Mouse (Mus musculus): ENCODE results near the gene Tnni3.

Tnni3 gene

DNA sequence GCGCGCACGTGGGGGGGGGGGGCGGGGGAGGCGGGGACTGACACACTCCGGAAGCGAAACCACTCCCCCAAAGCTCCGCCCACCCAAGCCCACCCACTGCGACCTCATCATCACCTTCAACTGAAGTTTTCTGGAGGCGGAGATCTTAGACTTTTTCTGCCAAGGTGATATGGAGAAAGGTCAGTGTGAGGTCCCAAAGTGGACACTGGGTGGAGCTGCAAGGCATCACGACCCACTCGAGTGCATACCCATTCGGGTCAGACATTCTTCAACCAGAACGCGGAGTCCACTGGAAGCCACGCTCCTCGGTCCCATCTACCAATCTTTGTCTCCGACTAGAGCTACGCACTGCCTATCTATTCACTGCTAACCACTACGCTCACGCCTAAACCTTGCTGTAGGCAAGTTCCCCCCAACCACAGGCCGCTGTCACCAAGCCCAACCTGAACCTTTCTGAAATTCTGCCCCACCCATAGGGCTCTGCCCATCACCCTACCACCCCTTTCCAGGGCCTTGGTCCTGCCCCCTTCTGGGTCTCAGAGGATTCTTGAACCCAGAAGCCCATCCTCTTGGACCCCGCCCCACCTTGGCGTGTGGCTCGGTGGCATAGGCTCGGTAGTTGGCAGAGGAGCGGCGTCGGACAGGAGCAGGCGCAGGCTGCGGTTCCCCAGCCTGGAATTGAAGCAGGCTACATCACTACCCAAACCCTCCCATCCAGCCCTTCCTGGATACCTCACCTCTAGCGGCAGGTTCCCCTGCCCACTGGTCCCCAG, 2.6 kb downstream of the Tnni3 start:
- DNase-seq (ENCODE audit: low read depth in 2 of 2, low spot score in 2 of 2) = no peak

GRCm38 (mm10) chr7:4518487-4518886, 5.5 kb downstream of the Tnni3 start:
- DNase-seq (ENCODE audit: low read depth in 2 of 2, low spot score in 2 of 2) = no peak

GRCm38 (mm10) chr7:4516332-4517050, 7.5 kb downstream of the Tnni3 start, which contains the start of gene Tnnt1:
Gene Tnnt1, minus strand, starts transcription at chr7:4516382.
- no peak for DNase-seq (ENCODE audit: low read depth in 2 of 2, low spot score in 2 of 2)

DNA sequence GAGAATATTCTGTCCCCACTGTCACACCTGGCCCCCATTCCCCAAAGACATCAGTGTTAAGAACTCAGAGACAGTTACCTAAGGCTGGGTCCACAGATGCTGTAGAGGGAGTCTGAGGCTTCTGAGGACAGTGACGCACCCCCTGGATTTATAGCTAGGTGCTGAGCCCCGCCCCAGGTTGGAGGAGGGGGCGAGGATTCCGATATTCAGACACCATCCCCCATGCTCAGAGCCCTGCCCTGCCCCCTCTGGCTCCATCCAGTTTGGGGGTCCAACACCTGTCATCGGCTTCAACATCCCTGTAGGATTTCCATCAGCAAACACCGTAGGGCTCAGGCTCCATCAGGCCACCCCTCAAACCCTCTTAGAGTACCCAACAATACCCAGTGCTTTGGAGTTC, 8.2 kb downstream of the Tnni3 start:
- no peak for DNase-seq (ENCODE audit: low read depth in 2 of 2, low spot score in 2 of 2)

DNA sequence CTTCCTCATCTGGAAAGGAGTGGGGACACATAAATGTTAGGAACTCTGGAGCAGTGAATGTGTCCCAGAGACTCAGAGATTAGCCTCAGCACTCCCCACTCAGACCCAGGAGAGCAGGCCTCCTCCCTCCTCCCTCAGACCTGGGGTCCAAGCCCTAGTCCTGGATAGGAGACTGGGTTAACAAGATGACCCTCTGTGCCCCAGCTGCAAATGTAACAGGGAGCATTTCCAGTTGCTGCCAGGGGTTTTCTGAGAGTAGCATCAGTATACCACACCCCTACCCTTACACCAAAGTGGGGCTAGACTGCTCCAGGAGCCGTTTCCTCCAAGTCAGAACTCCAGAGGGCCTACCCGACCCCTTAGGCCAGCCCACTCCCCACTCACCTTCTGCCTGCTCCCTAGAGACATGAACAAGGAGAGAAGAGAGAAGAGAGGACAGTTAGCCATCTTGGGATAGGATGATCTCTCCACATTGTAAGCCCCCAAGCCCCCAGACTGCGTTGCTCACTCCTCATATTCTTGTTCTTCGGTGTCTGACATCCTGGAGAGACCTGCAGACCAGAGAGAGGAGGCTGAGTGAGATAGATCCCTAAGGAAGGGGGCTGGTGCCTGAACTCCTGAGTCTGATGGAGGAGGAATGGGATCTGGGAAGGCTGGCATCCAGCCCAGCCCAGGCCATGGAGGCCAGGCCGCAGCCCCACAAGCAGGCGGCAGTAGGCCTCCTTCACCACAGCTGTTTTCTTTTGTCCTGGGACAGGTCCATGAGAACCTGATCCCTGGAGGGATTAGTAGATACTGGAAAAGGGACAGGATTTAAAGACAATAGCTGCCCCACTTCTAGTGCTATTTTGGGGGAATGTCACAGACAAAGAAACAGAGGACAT, 10.0 kb downstream of the Tnni3 start:
- DNase-seq (ENCODE audit: low read depth in 2 of 2, low spot score in 2 of 2) = no peak

DNA sequence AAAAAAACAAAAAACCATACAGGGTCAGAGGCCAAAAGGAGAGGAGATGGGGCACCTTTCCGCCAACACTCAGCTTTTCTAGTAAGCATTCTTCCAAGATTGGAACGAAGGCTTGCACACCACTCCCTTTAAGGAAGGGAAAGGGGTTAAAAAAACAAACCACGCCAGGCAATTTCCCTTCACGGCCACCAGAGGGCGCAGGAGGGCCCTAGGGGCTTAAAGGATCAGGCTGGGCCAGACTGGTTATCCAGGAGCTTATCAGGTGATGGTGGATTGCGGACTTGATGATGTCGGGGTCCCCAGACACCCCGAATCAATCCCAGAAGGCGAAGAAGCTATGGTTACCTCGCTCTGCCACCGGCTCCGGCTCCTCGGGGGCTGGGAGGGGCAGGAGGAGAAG, 10.8 kb downstream of the Tnni3 start:
- DNase-seq (ENCODE audit: low read depth in 2 of 2, low spot score in 2 of 2) = peak; percentile 34 to 42

GRCm38 (mm10) chr7:4511489-4512224, 12.4 kb downstream of the Tnni3 start:
- no peak for DNase-seq (ENCODE audit: low read depth in 2 of 2, low spot score in 2 of 2)

- peak; percentile 55 to 73 for DNase-seq (ENCODE audit: low read depth in 2 of 2, low spot score in 2 of 2)
Measured at GRCm38 (mm10) chr7:4509863-4510608, 14.0 kb downstream of the Tnni3 start.

DNA sequence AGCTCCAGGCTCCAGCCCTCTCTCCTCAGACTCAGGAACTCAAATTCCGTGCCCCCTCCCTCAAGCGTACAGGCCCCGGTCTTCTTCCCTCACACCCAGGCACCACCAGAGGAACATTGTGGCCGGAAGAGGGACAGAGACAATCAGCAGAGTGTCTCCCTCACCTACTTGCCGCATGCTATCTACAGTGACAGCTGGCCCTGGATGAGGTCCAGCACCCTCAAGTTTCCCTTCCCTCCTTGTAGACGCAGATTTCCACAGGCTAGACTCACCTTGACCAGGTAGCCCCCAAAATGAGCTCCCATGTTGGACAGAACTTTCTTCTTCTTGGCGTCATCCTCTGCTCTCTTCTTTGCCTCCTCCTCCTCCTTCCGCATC, 15.3 kb downstream of the Tnni3 start:
- DNase-seq (ENCODE audit: low read depth in 2 of 2, low spot score in 2 of 2) = no peak

GRCm38 (mm10) chr7:4508062-4508738, 15.8 kb downstream of the Tnni3 start:
- no peak for DNase-seq (ENCODE audit: low read depth in 2 of 2, low spot score in 2 of 2)

DNA sequence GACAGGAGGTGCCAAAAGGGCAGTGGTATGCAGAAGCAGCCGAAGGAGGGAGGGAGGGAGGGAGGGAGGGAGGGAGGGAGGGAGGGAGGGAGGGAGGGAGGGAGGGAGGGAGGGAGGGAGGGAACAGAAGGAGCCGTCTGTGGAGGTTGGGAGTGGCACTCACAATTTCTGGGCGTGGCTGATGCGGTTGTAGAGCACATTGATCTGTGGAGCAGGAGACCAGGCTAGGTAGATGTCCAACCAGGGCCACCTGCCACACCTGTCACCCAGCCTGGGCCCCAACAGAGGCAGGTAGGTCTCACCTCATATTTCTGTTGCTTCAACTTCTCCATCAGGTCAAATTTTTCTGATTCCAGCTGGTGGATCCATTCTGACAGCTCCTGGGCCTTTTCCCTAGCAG, 16.8 kb downstream of the Tnni3 start:
- DNase-seq (ENCODE audit: low read depth in 2 of 2, low spot score in 2 of 2) = no peak

DNA sequence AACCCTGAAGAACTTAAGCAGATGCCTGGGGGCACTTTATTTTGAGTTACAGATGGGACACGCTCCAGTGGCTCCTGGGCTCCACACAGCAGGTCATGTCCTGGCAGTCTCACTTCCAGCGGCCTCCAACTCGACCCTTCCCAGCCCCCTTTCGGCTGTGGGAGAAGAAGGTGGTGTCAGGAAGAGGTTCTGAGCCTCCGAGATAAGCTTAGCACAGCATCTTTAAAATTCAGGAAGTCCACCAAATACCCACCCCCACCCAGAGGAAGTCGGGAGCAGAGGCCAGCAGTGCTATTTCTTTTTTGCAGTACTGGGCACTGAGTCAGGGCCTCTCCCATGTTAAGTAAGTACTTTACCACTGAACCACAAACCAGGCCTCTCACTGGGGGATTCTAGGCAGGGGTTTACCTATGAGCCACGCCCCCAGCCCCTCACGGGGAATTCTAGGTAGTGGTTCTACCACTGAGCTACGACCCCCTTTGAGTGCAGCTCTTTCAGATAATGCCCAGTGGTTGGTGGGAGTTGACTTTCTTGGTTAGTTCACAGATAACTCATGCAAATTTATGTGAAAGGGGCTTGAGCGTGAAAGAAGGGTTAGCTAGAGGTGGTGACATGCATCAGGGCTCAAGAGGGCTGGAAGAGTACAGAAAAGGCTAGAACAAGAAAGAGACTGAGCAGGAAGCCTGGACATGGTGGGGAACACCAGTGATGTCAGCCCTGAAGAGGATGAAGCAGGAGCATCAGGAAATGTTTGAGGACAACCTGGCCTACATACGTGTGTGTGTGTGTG, 19.2 kb downstream of the Tnni3 start:
- DNase-seq (ENCODE audit: low read depth in 2 of 2, low spot score in 2 of 2) = no peak

DNA sequence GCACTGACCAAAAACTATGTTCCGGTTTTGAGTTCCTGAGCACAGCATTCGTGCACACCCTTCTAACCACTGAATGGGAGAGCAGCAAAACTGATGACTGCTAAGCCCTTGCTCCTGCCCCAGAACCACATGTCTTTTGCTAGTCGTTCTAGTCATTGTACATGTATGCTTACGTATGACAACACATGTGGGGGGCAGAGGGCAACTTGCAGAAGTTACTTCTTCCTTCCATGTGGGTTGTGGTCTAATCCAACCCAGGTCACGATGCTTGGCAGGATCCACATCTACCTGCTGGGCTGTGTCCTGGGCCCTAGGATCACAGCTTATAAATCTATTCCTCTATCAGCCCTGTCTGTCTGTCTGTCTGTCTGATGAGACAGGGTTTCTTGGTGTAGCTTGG, 20.2 kb downstream of the Tnni3 start:
- no peak for DNase-seq (ENCODE audit: low read depth in 2 of 2, low spot score in 2 of 2)

DNA sequence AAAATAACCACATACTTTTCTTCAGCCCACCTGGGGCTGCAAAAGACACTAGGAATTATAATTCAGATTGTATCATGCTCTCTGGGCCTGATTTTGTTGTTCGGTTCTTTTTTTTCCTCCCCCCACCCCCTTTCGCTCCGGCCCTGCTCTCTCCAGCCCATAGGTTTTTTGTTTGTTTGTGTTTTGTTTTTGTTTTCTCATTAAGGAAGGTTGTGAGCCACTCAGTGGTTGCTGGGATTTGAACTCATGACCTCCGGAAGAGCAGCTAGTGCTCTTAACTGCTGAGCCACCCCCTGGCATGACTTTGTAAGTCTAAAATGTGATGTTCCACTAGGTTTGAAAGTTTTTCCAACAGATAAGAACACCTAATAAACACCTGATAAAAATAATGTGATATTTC, 20.9 kb downstream of the Tnni3 start:
- no peak for DNase-seq (ENCODE audit: low read depth in 2 of 2, low spot score in 2 of 2)

DNA sequence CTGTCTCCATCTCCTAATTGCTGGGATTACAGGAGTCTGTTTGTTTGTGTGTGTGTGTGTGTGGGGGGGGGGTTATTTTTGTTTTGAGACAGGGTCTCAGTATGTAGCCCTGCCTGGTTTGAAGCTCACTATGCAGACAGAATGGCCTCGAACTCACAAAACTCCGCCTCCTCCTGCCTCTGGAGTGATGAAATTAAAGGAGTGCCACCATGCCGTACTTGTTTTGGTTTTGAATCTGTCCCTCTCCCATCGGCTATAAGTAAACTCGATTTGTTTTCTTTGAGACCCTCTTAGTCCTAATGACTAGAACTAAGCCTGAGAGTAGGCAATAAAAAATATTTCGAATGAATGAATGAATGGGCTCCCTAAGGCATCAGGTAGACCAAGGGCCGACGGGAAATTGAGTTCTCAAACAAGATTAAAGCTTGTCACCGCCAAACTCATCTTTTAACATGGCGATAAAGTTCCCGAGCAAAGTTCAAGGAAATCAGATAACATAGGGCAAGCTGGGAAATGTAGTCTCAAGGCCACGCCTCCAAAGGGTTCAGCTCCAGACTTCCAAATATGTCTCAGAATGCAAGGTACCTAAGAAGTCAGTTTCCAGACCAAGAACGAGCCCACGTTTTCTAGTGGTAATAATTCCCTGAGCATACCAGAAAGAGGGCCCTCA, 21.5 kb downstream of the Tnni3 start:
- no peak for DNase-seq (ENCODE audit: low read depth in 2 of 2, low spot score in 2 of 2)

DNA sequence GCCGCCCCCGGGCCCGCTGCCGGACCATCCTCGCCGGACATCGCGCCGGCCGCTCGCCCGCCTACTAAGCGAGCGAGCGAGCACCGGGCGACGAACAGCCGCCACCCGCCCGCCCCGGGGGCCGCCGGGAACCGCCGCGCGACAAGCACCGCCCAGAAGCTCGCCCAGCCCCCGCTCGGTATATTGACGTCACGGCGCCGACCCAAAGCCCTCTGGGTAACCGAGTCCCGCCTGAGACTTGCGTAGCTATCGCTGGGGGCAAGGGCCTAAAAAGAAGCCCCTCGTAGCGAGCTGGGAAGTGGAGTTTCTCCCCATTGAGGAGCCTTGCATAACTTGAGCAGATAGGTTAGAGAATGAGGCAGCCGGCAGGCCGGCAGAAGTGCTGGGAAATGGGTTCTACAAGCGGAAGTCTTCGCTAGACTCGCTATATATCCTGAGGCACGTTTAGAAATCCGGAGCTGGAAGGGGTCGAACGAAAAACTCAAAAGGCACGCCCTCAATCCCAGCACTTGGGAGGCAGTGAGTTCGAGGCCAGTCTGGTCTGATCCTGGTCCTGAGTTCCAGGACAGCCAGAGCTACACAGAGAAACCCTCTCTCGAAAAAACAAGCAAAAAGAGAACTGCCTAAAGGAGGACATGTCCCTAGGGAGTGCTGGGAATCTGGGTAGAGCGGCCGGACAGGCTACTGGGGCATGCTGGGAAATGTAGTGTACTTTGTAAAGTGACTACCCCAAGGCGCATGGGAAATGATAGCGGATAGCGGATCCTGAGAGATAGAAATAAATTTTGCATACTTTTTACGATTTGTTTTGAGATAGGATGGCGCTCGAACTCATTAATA, 22.3 kb downstream of the Tnni3 start, which contains the start of gene Ppp1r12c:
Ppp1r12c (minus strand) TSS at position 123 of the 840 bp plus-strand sequence.
- peak; percentile 88 to 93 for DNase-seq (ENCODE audit: low read depth in 2 of 2, low spot score in 2 of 2)

DNA sequence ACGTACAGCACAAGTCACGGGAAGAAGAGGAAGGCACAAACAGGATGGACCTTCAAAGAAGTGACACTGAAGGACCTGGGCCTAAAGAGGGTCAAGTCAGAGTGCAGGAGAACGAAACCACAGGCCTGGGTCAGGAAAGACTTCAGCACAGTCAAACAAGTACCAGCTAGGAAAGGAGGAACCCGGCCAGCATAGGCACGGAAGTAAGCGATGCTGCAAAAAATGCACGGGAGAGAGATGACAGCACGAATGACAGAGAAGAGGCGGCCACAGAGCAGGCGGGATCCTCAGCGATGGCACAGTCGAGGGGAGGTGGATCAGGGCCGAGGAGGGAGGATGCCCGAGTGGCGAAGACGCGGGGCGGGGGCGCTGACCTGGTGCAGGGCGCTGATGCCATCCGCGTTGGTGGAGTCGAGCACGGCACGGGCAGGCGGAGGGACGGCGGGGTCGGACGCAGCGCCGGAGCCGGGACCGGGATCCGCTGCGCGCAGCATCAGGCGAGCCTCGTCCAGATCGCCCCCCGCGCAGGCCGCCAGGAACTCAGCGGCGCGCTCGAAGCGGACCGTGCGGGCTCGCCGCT, 23.0 kb downstream of the Tnni3 start:
- DNase-seq (ENCODE audit: low read depth in 2 of 2, low spot score in 2 of 2) = peak; percentile 40 to 60
